Mouse (Mus musculus): ENCODE measurements at regions not wholly inside any gene's neighbourhood (a gene's known extent, or its start where the extent isn't known, plus 50 kb on each side); places are given as distances from the start of the nearest gene placed in this dataset.

DNA sequence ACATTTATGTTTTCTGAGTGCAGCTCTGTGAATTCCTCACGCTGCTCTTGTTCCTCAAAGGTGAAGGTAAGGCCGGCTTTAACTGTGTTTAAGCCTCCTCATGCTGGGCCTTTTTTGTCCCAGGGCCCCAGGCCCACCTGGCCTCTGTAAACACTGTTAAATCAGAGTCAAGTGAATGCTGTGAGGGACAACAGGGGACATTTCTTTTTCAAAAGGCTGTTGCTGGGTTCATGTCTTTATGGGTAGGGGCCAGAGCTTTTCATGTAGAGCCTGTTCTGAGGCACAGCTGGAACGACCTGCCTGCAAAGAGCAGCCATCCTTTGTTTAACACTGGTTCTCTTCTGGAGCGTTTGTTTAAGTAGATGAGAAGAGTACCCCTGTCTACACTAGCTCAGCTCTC, 70.8 kb upstream of the 4930452B06Rik start:
- TF ChIP-seq CTCF (IDR thresholded peaks at IDR 0.05; ENCODE audit: low read depth, low read length) = no peak
- TF ChIP-seq POLR2A (IDR thresholded peaks at IDR 0.05; ENCODE audit: insufficient read depth, low read length) = no peak

Measured in ES-Bruce4 (cell line).